Mouse (Mus musculus) 416B (cell line): ENCODE results near the gene Srr.
A peak's percentile ranks its signal among the peaks of the same experiment; 100 is the strongest.

Source experiments
- DNase-seq: peaks from one replicate; pipeline ENCODE4 v3.0.0; 2011; ENCODE audit warnings: low read depth

Srr gene

DNA sequence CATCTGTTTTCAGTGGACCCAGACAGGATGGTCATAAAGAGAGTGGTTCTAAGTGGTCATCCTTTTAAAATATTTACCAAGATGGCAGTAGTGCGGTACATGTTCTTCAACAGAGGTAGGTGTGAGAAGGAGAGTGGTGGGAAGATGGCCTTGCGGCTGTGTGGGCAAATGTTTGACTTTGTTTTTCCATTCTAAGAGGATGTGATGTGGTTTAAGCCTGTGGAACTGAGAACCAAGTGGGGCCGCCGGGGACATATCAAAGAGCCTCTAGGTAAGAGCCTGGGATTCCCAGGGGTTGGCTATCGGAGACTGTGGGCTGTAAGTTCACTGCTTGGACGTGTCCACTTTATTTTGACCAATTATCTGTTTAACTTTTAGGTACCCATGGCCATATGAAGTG, 17.9 kb downstream of the Srr start:
- no peak for DNase-seq

DNA sequence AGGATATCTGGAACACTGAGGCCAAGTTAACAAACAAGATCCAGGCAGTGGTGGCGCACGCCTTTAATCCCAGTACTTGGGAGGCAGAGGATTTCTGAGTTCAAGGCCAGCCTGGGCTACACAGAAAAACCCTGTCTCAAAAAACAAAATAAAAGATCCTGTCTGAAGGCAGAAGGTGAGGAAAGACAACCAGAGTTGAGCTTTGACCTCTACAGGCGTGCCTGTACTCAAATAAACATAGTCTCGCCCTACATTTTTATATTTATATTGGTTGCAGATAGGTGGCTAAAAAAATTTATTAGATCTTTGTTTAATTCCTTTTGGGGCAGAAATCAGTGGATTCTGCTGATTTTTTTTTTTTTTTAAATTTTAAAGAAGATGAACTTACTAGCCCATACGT, 23.3 kb downstream of the Srr start:
- no peak for DNase-seq

DNA sequence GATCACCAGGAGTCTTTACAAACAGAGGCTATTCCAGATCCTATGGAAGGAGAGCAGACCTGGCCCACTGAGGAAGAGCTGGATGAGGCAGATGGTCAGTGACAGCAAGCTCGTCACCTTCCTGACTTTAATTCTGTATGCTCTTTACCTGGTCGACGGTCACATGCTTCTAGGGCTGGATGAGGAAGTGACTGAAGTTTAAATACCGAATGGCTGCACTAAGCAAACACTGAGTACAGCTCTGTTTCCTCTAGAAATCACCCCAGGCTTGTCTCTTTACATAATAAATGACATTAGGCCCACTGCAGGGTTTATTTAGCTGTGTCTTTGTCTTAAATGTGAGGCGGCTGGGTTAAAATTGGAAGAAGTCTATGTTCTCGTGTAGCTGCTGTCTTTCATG, 24.2 kb downstream of the Srr start:
- DNase-seq: no peak

- DNase-seq: no peak
Measured at GRCm38 (mm10) chr11:74898517-74898827, 27.3 kb downstream of the Srr start.

DNA sequence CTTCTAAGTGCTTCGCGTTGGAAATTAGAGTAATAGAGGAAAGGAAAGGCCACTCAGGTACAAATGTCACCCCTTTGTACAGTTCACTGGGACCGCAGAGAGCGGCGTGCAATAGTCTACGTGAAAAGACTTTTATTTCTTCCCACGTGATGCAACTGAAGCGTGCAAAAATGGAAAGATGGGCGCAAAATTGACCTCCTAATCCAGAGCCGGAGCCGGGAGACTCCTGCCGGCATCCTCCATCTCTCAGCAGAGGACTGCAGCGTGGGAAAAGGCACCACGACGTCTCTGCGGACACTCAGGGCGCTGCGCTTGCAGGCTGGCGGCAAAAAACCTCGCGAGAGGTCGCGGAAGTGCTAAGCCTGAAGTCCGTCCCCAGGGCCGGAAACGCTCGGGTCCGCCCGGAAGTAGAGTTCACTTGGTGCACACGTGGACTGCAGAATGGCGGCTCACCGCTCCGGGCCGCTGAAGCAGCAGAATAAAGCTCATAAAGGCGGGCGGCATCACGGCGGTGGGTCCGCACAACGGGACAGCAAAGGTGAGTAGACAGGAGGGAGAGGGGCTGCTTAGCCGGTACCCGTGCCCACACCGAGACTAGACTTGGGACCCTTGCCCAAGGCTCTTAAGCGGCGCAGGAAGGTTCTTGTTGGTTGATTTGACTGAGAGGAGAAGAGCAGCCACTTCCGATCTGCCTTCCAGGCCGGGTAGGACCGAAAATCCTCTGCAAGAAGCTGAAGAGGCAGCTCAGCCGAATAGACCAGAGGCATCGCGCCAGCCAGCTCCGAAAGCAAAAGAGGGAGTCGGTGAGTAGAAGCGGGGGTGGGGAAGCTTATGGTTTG, 27.9 kb downstream of the Srr start, which contains the start of gene Tsr1:
Gene Tsr1 (plus strand): TSS at position 394 of the 839 bp plus-strand sequence.
- DNase-seq: peak; percentile 97

GRCm38 (mm10) chr11:74896901-74897677, 28.7 kb downstream of the Srr start, which contains the start of gene Sgsm2:
Gene Sgsm2 (minus strand): TSS chr11:74897060.
- DNase-seq: peak; percentile 72

DNA sequence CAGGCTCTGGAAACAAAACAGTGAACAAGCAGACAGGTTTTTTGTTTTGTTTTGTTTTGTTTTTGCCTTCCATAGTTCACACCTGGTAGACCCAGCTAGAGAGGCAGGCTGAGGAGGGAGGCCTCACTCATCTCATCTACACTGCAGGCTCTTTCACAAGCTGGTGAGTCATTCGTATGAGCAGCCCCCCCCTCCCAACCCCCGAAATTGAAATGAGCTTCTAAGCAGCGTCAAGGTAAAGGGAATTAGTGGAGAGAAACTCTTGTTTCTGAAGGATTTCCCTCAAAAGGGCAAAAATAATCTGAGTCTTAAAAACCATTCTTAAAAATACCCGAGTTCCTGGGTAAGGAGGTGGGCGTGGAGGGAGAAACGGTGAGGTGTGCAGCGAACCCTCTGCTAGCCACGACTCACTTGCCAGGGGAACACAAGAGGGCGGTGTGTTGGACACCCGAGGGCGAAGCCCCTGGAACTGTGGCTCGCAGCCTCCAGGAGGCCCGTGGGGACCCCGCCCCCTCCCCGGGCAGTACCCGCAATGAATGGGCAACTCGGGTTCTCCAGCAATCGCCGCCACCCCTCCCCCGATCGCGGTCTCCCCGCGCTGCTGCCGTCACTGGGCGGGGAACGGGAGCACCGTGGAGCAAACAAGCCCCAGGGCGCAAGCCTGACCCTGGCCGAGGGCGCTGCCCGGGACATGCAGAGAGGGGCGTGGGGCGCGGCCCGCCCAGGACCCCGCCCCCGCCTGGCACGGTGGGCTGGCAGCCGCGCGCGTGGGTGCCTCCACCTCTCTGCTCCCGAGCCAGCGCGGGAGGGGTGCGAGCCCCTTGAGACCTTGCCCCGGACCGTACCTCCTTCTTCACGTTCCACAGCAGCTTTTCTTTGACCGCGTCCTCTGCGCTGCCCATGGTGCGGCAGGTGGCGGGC, 29.5 kb downstream of the Srr start:
- peak; percentile 83 for DNase-seq

DNA sequence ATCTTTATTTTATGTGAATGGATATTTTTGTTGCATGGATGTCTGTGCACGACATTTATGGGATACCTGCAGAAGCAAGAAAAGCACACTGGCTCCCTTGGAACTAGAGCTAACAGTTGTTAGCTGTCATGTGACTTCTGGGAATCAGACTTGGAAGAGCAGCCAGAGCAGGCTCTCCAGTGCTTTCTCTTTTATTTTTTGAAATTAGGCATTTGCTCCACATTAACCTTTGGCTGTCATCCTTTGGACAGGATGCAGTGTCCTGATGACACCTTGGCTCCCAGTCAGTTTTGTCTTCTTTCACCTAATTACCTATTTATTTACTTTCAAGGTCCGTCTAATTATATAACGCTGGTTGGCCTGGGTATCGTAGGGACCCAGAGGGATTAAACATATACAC, 31.1 kb downstream of the Srr start:
- DNase-seq: no peak

GRCm38 (mm10) chr11:74883098-74883497, 42.6 kb downstream of the Srr start:
- no peak for DNase-seq

GRCm38 (mm10) chr11:74881979-74882378, 43.8 kb downstream of the Srr start:
- DNase-seq: no peak

- peak; percentile 74 for DNase-seq
Measured at GRCm38 (mm10) chr11:74880999-74881398, 44.7 kb downstream of the Srr start.

DNA sequence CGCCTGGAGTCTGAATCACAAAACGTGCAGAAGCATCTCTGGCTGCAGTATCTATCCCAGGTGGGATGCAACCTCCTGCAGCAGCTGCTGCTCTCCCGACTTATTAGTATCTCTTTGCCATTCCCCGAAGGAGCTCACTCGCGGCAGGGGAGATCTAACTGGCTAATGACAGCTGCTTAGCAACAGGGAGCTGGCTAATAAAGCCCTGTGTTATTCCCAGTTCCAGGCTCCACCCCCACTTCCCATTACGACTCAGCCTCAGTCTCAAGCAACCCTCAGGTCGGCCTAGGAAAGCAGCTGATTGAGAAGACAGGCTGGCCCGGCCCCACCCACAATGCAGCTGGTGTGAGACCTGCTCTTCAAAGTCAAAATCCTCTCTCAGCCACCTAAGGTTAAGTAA, 48.9 kb downstream of the Srr start:
- DNase-seq: peak; percentile 22

DNA sequence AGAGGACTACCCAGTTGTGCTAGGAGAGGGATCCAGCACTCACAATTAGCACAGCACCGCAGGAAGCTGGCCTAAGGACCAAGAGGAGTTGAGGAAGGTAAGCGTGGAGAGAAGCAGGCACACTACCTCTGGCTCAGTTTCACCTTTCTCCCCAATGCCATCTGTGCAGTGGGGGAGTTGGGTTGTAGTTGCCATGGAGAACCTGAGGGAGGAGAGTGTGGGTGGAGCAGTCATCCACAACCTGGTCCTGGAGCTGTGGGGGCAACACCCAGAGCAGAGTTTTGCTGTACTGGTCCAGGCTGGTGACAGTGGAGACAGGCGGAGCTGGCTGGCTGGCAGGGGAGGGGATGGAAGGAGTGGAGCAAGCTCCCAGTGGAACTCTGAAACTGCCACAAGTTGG, 51.1 kb downstream of the Srr start:
- no peak for DNase-seq

GRCm38 (mm10) chr11:74870991-74871622, 54.6 kb downstream of the Srr start:
- DNase-seq: peak; percentile 74

DNA sequence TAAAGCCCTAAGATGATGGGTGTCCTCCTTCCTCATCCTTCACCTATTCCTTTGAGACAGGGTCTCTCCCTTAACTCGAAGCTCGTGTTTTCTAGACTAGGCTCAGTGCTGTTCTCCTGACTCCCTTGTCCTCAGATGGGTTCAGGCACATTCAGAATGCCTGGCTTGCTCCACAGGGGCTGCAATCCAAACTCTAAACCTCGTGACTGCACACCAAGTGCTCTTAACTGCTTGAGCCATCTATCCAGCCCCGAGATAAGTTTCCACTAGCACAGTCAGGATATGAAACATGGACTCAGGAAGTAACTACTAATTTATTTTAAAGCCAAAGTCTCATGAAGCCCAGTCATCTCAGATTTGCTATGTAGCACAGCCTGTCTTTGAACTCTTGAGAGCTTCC, 55.2 kb downstream of the Srr start:
- DNase-seq: no peak

DNA sequence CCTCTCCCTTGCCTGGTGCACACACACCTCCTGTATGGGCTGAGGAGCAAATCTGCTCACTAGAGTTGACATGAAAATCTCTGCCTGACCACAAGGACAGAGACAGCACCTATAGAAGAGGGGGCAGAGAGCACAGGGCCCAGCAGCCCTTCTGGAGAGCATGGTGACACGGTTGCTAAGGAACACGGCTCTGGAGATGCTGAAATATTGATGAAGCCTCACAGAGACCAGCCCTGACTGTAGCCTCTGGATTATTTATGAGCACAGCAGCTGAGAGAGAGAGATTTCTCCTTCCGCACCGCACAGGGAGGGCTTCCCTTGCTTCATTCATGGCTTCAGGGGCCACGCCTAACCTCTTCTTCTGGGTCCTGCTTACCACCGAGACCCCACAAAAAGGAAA, 56.1 kb downstream of the Srr start:
- DNase-seq: no peak

DNA sequence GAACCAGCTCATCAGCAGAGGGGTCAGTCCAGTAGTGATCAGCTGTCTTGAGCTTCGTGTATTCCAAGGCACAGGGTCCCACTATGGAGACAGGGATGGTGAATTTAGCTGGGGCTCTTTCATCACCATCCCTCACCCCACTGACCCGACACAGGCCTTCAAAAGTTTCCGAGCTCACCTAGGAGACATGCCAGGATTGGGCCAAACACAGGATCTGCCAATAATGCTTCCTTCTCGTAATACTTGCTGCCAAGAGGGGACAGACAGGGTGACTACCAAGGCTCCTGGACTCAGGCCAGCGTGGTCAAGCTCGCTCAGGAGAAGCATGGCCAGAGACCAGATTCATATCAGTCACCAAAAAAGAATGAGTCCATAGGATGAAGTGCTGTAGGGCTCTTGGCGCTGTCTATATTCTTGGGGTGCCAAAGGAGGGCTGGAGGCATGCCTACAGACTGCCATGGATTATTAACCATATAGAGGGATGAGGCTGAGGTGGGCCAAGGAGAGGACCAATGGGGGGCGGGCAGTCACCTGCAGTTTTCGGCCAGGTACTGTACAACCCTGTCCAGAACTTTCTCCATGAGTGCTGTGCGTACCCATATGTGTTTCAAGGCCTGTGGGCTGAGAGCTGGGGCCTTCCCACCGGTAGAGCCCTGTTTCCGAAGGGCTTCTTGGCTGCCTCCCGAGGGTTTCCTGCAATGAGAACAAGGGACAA, 57.5 kb downstream of the Srr start:
- peak; percentile 33 for DNase-seq

DNA sequence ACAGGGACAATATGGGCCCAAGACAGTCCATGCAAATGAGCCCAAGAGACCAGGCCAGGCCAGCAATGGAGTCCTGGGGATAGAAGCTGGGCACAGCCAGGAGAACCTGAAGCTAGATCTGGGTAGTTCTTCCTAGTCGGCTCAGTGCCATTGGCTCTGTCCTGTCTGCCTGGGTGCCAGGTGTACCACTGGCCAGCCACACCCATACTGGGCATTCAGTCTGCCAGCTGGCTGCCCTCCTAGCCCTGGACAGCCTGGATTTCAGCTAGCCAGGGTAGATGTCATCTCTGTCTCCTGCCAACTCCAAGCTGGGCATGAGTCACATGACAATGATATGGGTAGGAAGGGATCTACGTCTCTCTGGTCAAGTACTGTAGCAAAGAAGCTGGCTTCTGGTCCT, 58.6 kb downstream of the Srr start:
- no peak for DNase-seq

DNA sequence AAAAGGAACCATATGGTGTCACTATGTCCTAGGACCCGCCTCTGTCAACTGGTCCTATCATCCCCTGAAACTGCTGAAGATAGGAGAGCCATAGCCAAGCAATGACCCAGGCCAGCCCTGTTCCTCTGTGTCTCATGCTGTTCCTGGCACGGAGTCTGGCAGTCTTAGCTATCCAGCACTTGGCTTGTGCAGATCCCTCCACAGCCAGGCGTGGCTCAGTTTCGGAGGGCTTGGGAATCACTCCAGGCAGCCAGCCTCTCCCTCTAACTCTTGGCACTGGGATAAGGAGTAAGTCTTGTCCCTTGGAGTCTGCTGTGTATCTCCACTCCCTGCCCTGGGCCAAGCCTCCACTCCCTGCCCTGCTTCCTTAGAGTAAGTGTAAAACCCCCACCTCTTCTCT, 59.1 kb downstream of the Srr start:
- no peak for DNase-seq

DNA sequence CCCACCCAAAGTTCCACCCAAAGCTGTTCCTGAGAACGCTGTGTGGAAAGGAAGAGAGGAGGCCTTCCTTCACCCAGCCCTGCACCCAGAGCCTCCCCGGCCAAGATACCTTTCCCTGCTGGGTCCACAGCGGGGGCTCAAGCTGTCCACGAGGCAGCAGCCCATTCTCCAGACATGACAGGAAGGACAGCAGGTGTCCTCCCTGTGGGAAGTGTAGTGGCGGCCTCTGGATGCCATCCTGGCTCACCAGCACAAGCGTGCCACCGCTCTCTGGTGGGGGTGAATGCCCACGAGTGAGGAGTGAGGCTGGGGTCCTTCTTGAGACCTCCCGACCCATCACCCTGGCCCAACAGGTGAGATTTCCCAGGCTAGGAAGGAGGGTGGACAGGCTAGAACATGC, 60.5 kb downstream of the Srr start:
- no peak for DNase-seq

GRCm38 (mm10) chr11:74864421-74864820, 61.3 kb downstream of the Srr start:
- DNase-seq: no peak
